In the genomic region with DNA sequence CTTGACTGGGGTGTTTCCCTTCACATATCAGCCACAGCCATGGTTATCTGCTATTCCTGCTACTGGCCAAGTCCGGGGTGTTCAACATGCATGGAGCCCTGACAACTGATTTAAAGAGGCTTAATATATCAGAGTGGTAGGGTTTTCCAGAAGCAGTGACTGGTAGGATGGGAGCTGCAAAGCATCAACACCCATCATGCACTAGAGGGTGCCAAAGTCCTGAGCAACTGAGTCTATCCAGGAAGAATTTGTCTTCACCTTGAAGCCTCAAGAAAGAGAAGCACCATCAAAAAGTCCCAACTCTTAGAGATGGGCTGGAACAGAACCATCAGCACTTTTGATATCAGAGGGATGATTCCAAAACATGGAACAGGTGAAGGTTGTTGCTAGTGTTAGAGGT, we compare ENCODE assay signal across 9 mouse cellular contexts.
DNase-seq lines count a peak whose midpoint lies in the region; ATAC-seq and TF ChIP-seq lines count a peak whose summit lies in the region.
"Had no signal": no experiment of that assay in that cellular context is flagged by ENCODE, and none has a peak within 500 bp of the region (broad histone marks: within the 10 kb centered on the region; RNA-seq: fewer than 3 reads in every experiment).

No protein-coding gene starts in this region.

- no peak overlapping the region for H3K4me3 ChIP-seq in kidney, postnatal 0 days (replicated peaks; ENCODE audit: low read depth, low read length)
- H3K4me3 ChIP-seq in kidney, embryonic 16.5 days (ENCODE audit: low read length), result no peak overlapping the region
- H3K4me3 ChIP-seq in MEL (ENCODE audit: control insufficient read depth in 1 of 2, insufficient read depth in 1 of 2, low read depth in 2 of 2, low read length in 2 of 2), result no peak overlapping the region
- H3K4me3 ChIP-seq in bone marrow, adult 2 months (replicated peaks; ENCODE audit: control insufficient read depth, low read depth, low read length), result no peak overlapping the region
- no peak overlapping the region for H3K4me3 ChIP-seq in embryonic facial prominence, embryonic 14.5 days (ENCODE audit: low read depth, low read length)
- H3K4me3 ChIP-seq: stomach, embryonic 15.5 days had no signal

- H3K4me1 ChIP-seq in kidney, postnatal 0 days (replicated peaks; ENCODE audit: insufficient read depth, low read length), result no peaks in the 10 kb centered on the region
- no peaks in the 10 kb centered on the region for H3K4me1 ChIP-seq in kidney, embryonic 16.5 days (ENCODE audit: insufficient read depth, low read length)
- H3K4me1 ChIP-seq in MEL (ENCODE audit: control insufficient read depth in 1 of 2, insufficient read depth in 2 of 2, low read length in 2 of 2), result no peaks in the 10 kb centered on the region
- no peaks in the 10 kb centered on the region for H3K4me1 ChIP-seq in bone marrow, adult 2 months (ENCODE audit: control insufficient read depth, insufficient read depth, low read length)
- no peaks in the 10 kb centered on the region for H3K4me1 ChIP-seq in embryonic facial prominence, embryonic 14.5 days (ENCODE audit: control insufficient read depth, insufficient read depth, low read length)
- H3K4me1 ChIP-seq: stomach, embryonic 15.5 days had no signal

- 59% methylated on average over 1 of the region's 1 CpGs for WGBS in kidney, postnatal 0 days
- 51% methylated on average over 1 of the region's 1 CpGs for WGBS in kidney, embryonic 16.5 days
- WGBS in bone marrow, adult 2 months, result 60% methylated on average over 1 of the region's 1 CpGs
- 63% methylated on average over 1 of the region's 1 CpGs for WGBS in embryonic facial prominence, embryonic 14.5 days

- no peaks in the 10 kb centered on the region for H3K9me3 ChIP-seq in kidney, postnatal 0 days (replicated peaks; ENCODE audit: low read length)
- H3K9me3 ChIP-seq in kidney, embryonic 16.5 days (ENCODE audit: low read length), result no peaks in the 10 kb centered on the region
- H3K9me3 ChIP-seq in MEL (replicated peaks; ENCODE audit: insufficient read depth, low read length), result no peaks in the 10 kb centered on the region
- no peaks in the 10 kb centered on the region for H3K9me3 ChIP-seq in embryonic facial prominence, embryonic 14.5 days (ENCODE audit: control insufficient read depth, low read length)
- H3K9me3 ChIP-seq: stomach, embryonic 15.5 days had no signal

- no peak overlapping the region for H3K27ac ChIP-seq in kidney, postnatal 0 days
- no peak overlapping the region for H3K27ac ChIP-seq in kidney, embryonic 16.5 days (ENCODE audit: low read length)
- H3K27ac ChIP-seq in MEL (ENCODE audit: control insufficient read depth, low read depth, low read length), result no peak overlapping the region
- no peak overlapping the region for H3K27ac ChIP-seq in bone marrow, adult 2 months (ENCODE audit: control insufficient read depth, insufficient read depth, low read depth, low read length, poor library complexity)
- H3K27ac ChIP-seq in embryonic facial prominence, embryonic 14.5 days (replicated peaks; ENCODE audit: low read depth, low read length), result no peak overlapping the region
- H3K27ac ChIP-seq: stomach, embryonic 15.5 days had no signal

- peak; percentile 91 for TF ChIP-seq RAD21 in MEL (IDR thresholded peaks at IDR 0.05; ENCODE audit: low read depth, low read length)

- no peaks in the 10 kb centered on the region for H3K27me3 ChIP-seq in kidney, postnatal 0 days (ENCODE audit: insufficient read depth, low read length)
- H3K27me3 ChIP-seq in kidney, embryonic 16.5 days (ENCODE audit: insufficient read depth, low read length), result no peaks in the 10 kb centered on the region
- 0 out of 4 replicates have a peak, but pooled peaks cover 0 to 2% of the 10 kb centered on the region in 2 experiments for H3K27me3 ChIP-seq in MEL (ENCODE audit: control insufficient read depth in 1 of 2, insufficient read depth in 2 of 2, low read length in 2 of 2)
- no peaks in the 10 kb centered on the region for H3K27me3 ChIP-seq in embryonic facial prominence, embryonic 14.5 days (replicated peaks; ENCODE audit: control insufficient read depth, insufficient read depth, low read length)
- H3K27me3 ChIP-seq: stomach, embryonic 15.5 days had no signal

- peak; percentile 46 for DNase-seq in kidney, postnatal 0 days (ENCODE audit: low spot score)
- peak; percentile 67 for DNase-seq in MEL (ENCODE audit: low read depth, low spot score)
- peak; percentile 52 for DNase-seq in embryonic facial prominence, embryonic 14.5 days (ENCODE audit: low spot score)
- DNase-seq in left cerebral cortex, postnatal 10 days (ENCODE audit: extremely low spot score in 1 of 2, low spot score in 2 of 2), result peak; percentile 33 to 50
- peak; percentile 61 to 64 for DNase-seq in right cerebral cortex, adult 2 months (ENCODE audit: low spot score in 2 of 2)

- no peaks in the 10 kb centered on the region for H3K79me2 ChIP-seq in MEL (ENCODE audit: control insufficient read depth, insufficient read depth, low read length, poor library complexity)

- intact Hi-C loops in left cerebral cortex, postnatal 10 days (cut with DNase I), result loop anchor here (2.0 to 10.0 kb wide), 3 partner anchors 403 to 553 kb away; no protein-coding TSS in a partner anchor

- no peak for TF ChIP-seq EP300 in MEL (IDR thresholded peaks at IDR 0.05; ENCODE audit: low read depth in 1 of 2, low read length in 2 of 2)

- no peak overlapping the region for H3K9ac ChIP-seq in kidney, postnatal 0 days (ENCODE audit: low read depth, low read length)
- no peak overlapping the region for H3K9ac ChIP-seq in kidney, embryonic 16.5 days (replicated peaks; ENCODE audit: low read length)
- H3K9ac ChIP-seq in MEL (ENCODE audit: control insufficient read depth, low read depth, low read length, poor library complexity, severe bottlenecking), result no peak overlapping the region
- no peak overlapping the region for H3K9ac ChIP-seq in embryonic facial prominence, embryonic 14.5 days (ENCODE audit: low read depth, low read length)
- H3K9ac ChIP-seq: stomach, embryonic 15.5 days had no signal

- TF ChIP-seq CTCF in kidney, postnatal 0 days (IDR thresholded peaks at IDR 0.05; ENCODE audit: low read depth), result peak; percentile 70
- TF ChIP-seq CTCF in MEL (IDR thresholded peaks at IDR 0.05 in 2 of 3, conservative IDR thresholded peaks at IDR 0.05 in 1 of 3; ENCODE audit: control insufficient read depth in 1 of 3, insufficient read depth in 1 of 3, low read depth in 2 of 3, low read length in 3 of 3, poor library complexity in 1 of 3, severe bottlenecking in 1 of 3), result peak; percentile 13 to 78 (median 54); a peak in 5 of 6 replicates
- peak; percentile 36; the same call in 1 of the 2 replicates for TF ChIP-seq CTCF in bone marrow, adult 2 months (IDR thresholded peaks at IDR 0.05; ENCODE audit: control insufficient read depth, insufficient read depth, low read length)

- no peak for TF ChIP-seq POLR2A in MEL (IDR thresholded peaks at IDR 0.05; ENCODE audit: control insufficient read depth in 1 of 2, insufficient read depth in 1 of 2, low read depth in 1 of 2, low read length in 2 of 2, poor library complexity in 1 of 2)
- TF ChIP-seq POLR2A in bone marrow, adult 2 months (IDR thresholded peaks at IDR 0.05; ENCODE audit: borderline replicate concordance, control insufficient read depth, low read depth, low read length), result no peak

- H3K4me2 ChIP-seq in kidney, postnatal 0 days (ENCODE audit: low read length), result no peak overlapping the region
- H3K4me2 ChIP-seq in kidney, embryonic 16.5 days (replicated peaks; ENCODE audit: low read depth, low read length), result no peak overlapping the region
- H3K4me2 ChIP-seq in embryonic facial prominence, embryonic 14.5 days (ENCODE audit: low read depth, low read length), result no peak overlapping the region
- H3K4me2 ChIP-seq: stomach, embryonic 15.5 days had no signal

- no peaks in the 10 kb centered on the region for H3K36me3 ChIP-seq in kidney, postnatal 0 days (ENCODE audit: insufficient read depth, low read length)
- H3K36me3 ChIP-seq in kidney, embryonic 16.5 days (ENCODE audit: insufficient read depth, low read length), result no peaks in the 10 kb centered on the region
- H3K36me3 ChIP-seq in MEL (ENCODE audit: control insufficient read depth in 1 of 2, insufficient read depth in 2 of 2, low read length in 2 of 2), result no peaks in the 10 kb centered on the region
- no peaks in the 10 kb centered on the region for H3K36me3 ChIP-seq in embryonic facial prominence, embryonic 14.5 days (ENCODE audit: control insufficient read depth, insufficient read depth, low read length)
- H3K36me3 ChIP-seq: stomach, embryonic 15.5 days had no signal

- no peak for ATAC-seq in kidney, postnatal 0 days (replicated peaks; ENCODE audit: low FRiP score, low read depth)
- ATAC-seq in kidney, embryonic 16.5 days (ENCODE audit: low FRiP score, low TSS enrichment), result no peak
- ATAC-seq in embryonic facial prominence, embryonic 14.5 days (ENCODE audit: low read depth), result 0 out of 2 replicates have a peak, but pooled peaks have one; percentile 30
- no peak for ATAC-seq in erythroblast, adult 5-6 weeks (replicated peaks; ENCODE audit: low FRiP score, poor library complexity, severe bottlenecking)

TF ChIP-seq in MEL, 35 proteins besides CTCF, POLR2A, EP300 and RAD21:
- TF ChIP-seq SMC3 (IDR thresholded peaks at IDR 0.05; ENCODE audit: low read depth, low read length) (peak; percentile 86), ZC3H11A (IDR thresholded peaks at IDR 0.05; ENCODE audit: low read depth, low read length) (peak; percentile 88), BHLHE40 (IDR thresholded peaks at IDR 0.05; ENCODE audit: borderline replicate concordance, low read depth, low read length) (no peak), CHD2 (IDR thresholded peaks at IDR 0.05; ENCODE audit: low read length) (no peak), MAX (IDR thresholded peaks at IDR 0.05; ENCODE audit: low read length) (no peak), UBTF (IDR thresholded peaks at IDR 0.05; ENCODE audit: borderline replicate concordance, insufficient read depth, low read depth, low read length) (no peak), NRF1 (IDR thresholded peaks at IDR 0.05; ENCODE audit: insufficient read depth, low read depth, low read length, poor library complexity, severe bottlenecking) (no peak), ZNF384 (IDR thresholded peaks at IDR 0.05; ENCODE audit: low read depth, low read length) (0 out of 2 replicates have a peak, but pooled peaks have one; percentile 25), SIN3A (IDR thresholded peaks at IDR 0.05; ENCODE audit: low read length) (0 out of 2 replicates have a peak, but pooled peaks have one; percentile 22), ETS1 (IDR thresholded peaks at IDR 0.05; ENCODE audit: low read depth, low read length) (no peak)
